Mouse (Mus musculus) intestine, postnatal 0 days (tissue): ENCODE data around the gene Cc2d1b. TPM values are rescaled to one million over a fixed set of nuclear protein-coding genes. Genes with fewer than 3 reads are reported as not detected.

ENCODE experiments used
- ATAC-seq: fragments of 200-750 bp; cut with Nextera tagmentation; 2 replicates; pipeline ENCODE4 v1.8.0; 2017; ENCODE audit warnings: mild to moderate bottlenecking, moderate TSS enrichment, moderate library complexity
- H3K27ac ChIP-seq: fragments of 300-500 bp; sonication (generic); 2 replicates; pipeline ENCODE4 v1.5.1; 2014; ENCODE audit warnings: mild to moderate bottlenecking, low read depth, low read length, moderate library complexity
- H3K27me3 ChIP-seq: fragments of 300-500 bp; sonication (generic); replicated peaks from 2 replicates; pipeline ENCODE4 v1.6.1; 2014; ENCODE audit warnings: low read length, mixed read lengths; ENCODE audit not compliant: control insufficient read depth, insufficient read depth
- H3K36me3 ChIP-seq: fragments of 300-500 bp; sonication (generic); 2 replicates; pipeline ENCODE4 v1.6.1; 2014; ENCODE audit warnings: mild to moderate bottlenecking, moderate library complexity; ENCODE audit not compliant: control insufficient read depth, insufficient read depth
- H3K4me1 ChIP-seq: fragments of 300-500 bp; sonication (generic); replicated peaks from 2 replicates; pipeline ENCODE4 v1.6.1; 2014; ENCODE audit warnings: antibody characterized with exemption, low read length, mixed read lengths; ENCODE audit not compliant: control insufficient read depth, insufficient read depth
- H3K4me2 ChIP-seq: fragments of 300-500 bp; sonication (generic); replicated peaks from 2 replicates; pipeline ENCODE4 v1.6.1; 2014; ENCODE audit warnings: low read depth, mild to moderate bottlenecking, moderate library complexity
- H3K4me3 ChIP-seq: fragments of 300-500 bp; sonication (generic); 2 replicates; pipeline ENCODE4 v1.5.1; 2014; ENCODE audit warnings: low read depth, low read length
- H3K9ac ChIP-seq: fragments of 300-500 bp; sonication (generic); 2 replicates; pipeline ENCODE4 v1.6.1; 2014; ENCODE audit warnings: mild to moderate bottlenecking, low read depth, low read length
- H3K9me3 ChIP-seq: fragments of 300-500 bp; sonication (generic); 2 replicates; pipeline ENCODE4 v1.6.1; 2016; ENCODE audit warnings: mixed run types; ENCODE audit not compliant: control insufficient read depth
- CTCF ChIP-seq: sonication (generic); IDR thresholded peaks from 2 replicates; pipeline ENCODE4 v1.5.1; 2016; ENCODE audit warnings: low read depth, mild to moderate bottlenecking, control low read depth, antibody characterized with exemption, moderate library complexity
- whole genome bisulfite sequencing: fragments of 180-500 bp; shearing (Covaris S2); extraction: QIAGEN DNeasy Blood & Tissue Kit; methylation state at CpG from one replicate; pipeline ENCODE4 v1.1.7; 2014; 5-methylcytosine and 5-hydroxymethylcytosine counted together
- polyA plus RNA-seq: library from polyadenylated mRNA; unstranded; fragments of >200 nt; fragmentation: Nextera tagmentation; extraction: Ambion mirVana; gene quantifications from 2 replicates; pipeline ENCODE4 v1.2.1, GENCODE M21; 2015

The Cc2d1b gene
- polyA plus RNA-seq, 1 experiment from 2014 or later: 26.7 TPM

DNA sequence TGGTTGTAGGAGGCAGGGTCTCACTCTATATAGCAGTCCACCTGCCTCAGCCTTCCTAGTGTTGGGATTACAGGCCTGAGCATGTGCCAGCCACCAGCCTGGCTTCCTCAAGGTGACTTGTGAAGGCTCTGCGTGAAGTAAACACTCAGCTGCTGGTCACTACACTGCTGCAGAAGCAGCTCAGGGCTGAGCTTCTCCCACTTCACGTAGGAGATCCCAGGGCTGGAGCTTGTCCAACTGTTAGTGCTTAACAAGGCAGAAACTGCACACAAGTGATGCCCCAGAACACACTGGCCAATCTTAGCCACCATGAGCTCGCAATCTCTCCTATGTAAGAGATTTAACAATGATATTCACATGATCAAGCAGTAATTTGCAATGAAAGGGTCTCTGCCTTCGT is 15.0 kb downstream of the Cc2d1b start:
- Histone ChIP-seq H3K9me3 (no peaks in the 10 kb centered on the region), H3K9ac (no peak overlapping the region), H3K4me3 (no peak overlapping the region), H3K27ac (no peak overlapping the region), H3K36me3 (peaks cover 73% of the 10 kb centered on the region), H3K27me3 (no peaks in the 10 kb centered on the region), H3K4me2 (no peak overlapping the region), H3K4me1 (no peaks in the 10 kb centered on the region)
- TF ChIP-seq CTCF: no peak
- no peak for ATAC-seq
- 83% methylated on average over 4 of the region's 4 CpGs for WGBS

- TF ChIP-seq CTCF: no peak
- no peak for ATAC-seq
- Histone ChIP-seq H3K27me3 (no peaks in the 10 kb centered on the region), H3K27ac (no peak overlapping the region), H3K4me1 (no peaks in the 10 kb centered on the region), H3K4me3 (no peak overlapping the region), H3K9ac (no peak overlapping the region), H3K36me3 (peaks cover 73% of the 10 kb centered on the region), H3K9me3 (no peaks in the 10 kb centered on the region), H3K4me2 (no peak overlapping the region)
These were observed 15.4 kb downstream of the Cc2d1b start for GRCm38 (mm10) chr4:108635101-108635500.

- Histone ChIP-seq H3K27me3 (no peaks in the 10 kb centered on the region), H3K9me3 (no peaks in the 10 kb centered on the region), H3K9ac (no peak overlapping the region), H3K4me2 (no peak overlapping the region), H3K27ac (no peak overlapping the region), H3K4me1 (no peaks in the 10 kb centered on the region), H3K4me3 (no peak overlapping the region), H3K36me3 (peaks cover 54% of the 10 kb centered on the region)
- no peak for ATAC-seq
- 97% methylated on average over 3 of the region's 3 CpGs for WGBS
- no peak for TF ChIP-seq CTCF
These were observed 18.0 kb downstream of the Cc2d1b start for GRCm38 (mm10) chr4:108637721-108638120.

DNA sequence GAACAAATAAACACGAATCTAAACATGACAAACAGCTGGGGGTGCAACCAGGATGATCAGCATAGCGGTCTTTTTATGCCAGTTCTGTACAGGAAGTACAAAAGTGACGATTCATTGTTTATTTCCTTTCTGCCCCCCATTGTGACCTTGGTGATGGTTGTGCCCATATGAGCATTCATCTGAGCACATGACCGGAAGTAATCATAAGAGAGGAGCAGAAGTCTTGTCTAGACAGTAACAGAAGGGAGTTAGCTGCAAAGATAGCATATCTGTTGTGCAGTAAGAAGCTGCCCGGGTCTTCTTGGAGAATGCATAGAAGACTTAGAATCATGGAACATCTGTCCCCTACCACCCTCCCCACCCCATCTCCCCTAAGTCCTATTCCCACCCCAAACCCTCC is 19.0 kb downstream of the Cc2d1b start:
- WGBS: 69% methylated on average over 5 of the region's 5 CpGs
- no peak overlapping the region for H3K4me3 ChIP-seq
- no peaks in the 10 kb centered on the region for H3K4me1 ChIP-seq
- 0 out of 2 replicates have a peak overlapping the region, but pooled peaks have one; percentile 41 for H3K27ac ChIP-seq
- H3K27me3 ChIP-seq: no peaks in the 10 kb centered on the region
- ATAC-seq: no peak
- no peak overlapping the region for H3K9ac ChIP-seq
- no peak overlapping the region for H3K4me2 ChIP-seq
- H3K36me3 ChIP-seq: peaks cover 43% of the 10 kb centered on the region; the same call in 1 of the 2 replicates
- TF ChIP-seq CTCF: no peak
- H3K9me3 ChIP-seq: no peaks in the 10 kb centered on the region

GRCm38 (mm10) chr4:108664407-108664806 is 44.7 kb downstream of the Cc2d1b start:
- Histone ChIP-seq H3K36me3 (peaks cover 8% of the 10 kb centered on the region), H3K4me2 (no peak overlapping the region), H3K27me3 (no peaks in the 10 kb centered on the region), H3K9me3 (no peaks in the 10 kb centered on the region), H3K4me1 (no peaks in the 10 kb centered on the region), H3K9ac (no peak overlapping the region), H3K27ac (no peak overlapping the region), H3K4me3 (no peak overlapping the region)
- TF ChIP-seq CTCF: peak; percentile 76
- WGBS: 49% methylated on average over 2 of the region's 2 CpGs
- 0 out of 2 replicates have a peak, but pooled peaks have one; percentile 10 for ATAC-seq

Other genes starting within 250 kb of the Cc2d1b start
- 0.50 and 0.55 TPM in 2 replicates for gene Shisal2a, start 236.6 kb upstream of the Cc2d1b start, polyA plus RNA-seq
- 21.7 and 22.9 TPM in 2 replicates for gene Gpx7, start 213.0 kb upstream of the Cc2d1b start, polyA plus RNA-seq
- gene Tut4, start 160.5 kb upstream of the Cc2d1b start, polyA plus RNA-seq: 19.1 and 22.8 TPM in 2 replicates
- 64.1 and 65.2 TPM in 2 replicates for gene Prpf38a, start 40.6 kb upstream of the Cc2d1b start, polyA plus RNA-seq
- 3.1 and 3.2 TPM in 2 replicates for gene Orc1, start 40.5 kb upstream of the Cc2d1b start, polyA plus RNA-seq
- 1.3 and 2.2 TPM in 2 replicates for gene 3110021N24Rik, start 99.7 kb downstream of the Cc2d1b start, polyA plus RNA-seq
- gene Zfyve9, start 160.9 kb downstream of the Cc2d1b start, polyA plus RNA-seq: 5.0 and 6.1 TPM in 2 replicates
- 94.8 and 101 TPM in 2 replicates for gene Btf3l4, start 213.7 kb downstream of the Cc2d1b start, polyA plus RNA-seq
- gene Txndc12, start 214.7 kb downstream of the Cc2d1b start, polyA plus RNA-seq: 52.3 and 52.7 TPM in 2 replicates
- gene Kti12, start 227.8 kb downstream of the Cc2d1b start, polyA plus RNA-seq: 20.4 and 22.7 TPM in 2 replicates
- 0.42 and 0.48 TPM in 2 replicates for gene A730015C16Rik, start 228.7 kb downstream of the Cc2d1b start, polyA plus RNA-seq